Mouse (Mus musculus) layer of hippocampus, adult 18-20 months (tissue): Measurements from ENCODE around the gene Mrrf. TPM values are rescaled to one million over a fixed set of nuclear protein-coding genes. Genes with fewer than 3 reads are reported as not detected.

Experiments
- DNase-seq, 2 experiments: peaks; one replicate each; pipeline ENCODE4 v3.0.0; 2022; ENCODE audit warnings: low spot score in 2 of 2
- long read RNA-seq: library from polyadenylated mRNA; stranded (forward); transcript quantifications from one replicate; pipeline ENCODE4 v2.0.0, GENCODE M21; 2021
- total RNA-seq, 2 experiments: library from RNA; stranded (reverse); gene quantifications; 2 replicates each; pipeline ENCODE4 v1.2.3; 2021

The Mrrf gene
- 10 to 100 TPM; 17.0 to 20.2 TPM for total RNA-seq
- long read RNA-seq, transcript Mrrf-201 (7 exons, 2,623 nt) = major isoform, 11 of 19 reads
- long read RNA-seq, partial matches to known transcripts = 3 of 19 reads
- long read RNA-seq, other reads (novel, unspliced or antisense) = 5 of 19 reads

GRCm38 (mm10) chr2:36136300-36136941 lies at the start of gene Mrrf, which contains the start of gene Rbm18:
Mrrf (plus strand) TSS chr2:36136389.
Rbm18 (minus strand) TSS chr2:36136773.
- peak; percentile 88 to 94 for DNase-seq

- no peak for DNase-seq
Observed at GRCm38 (mm10) chr2:36089190-36089589, 47.0 kb upstream of the Mrrf start.

GRCm38 (mm10) chr2:36090853-36091741 lies 45.1 kb upstream of the Mrrf start:
- DNase-seq = no peak

- DNase-seq = no peak
Observed at GRCm38 (mm10) chr2:36092748-36093147, 43.4 kb upstream of the Mrrf start.

- no peak for DNase-seq
Observed at GRCm38 (mm10) chr2:36093301-36093700, 42.9 kb upstream of the Mrrf start.

GRCm38 (mm10) chr2:36093914-36094475 lies 42.2 kb upstream of the Mrrf start:
- DNase-seq = no peak

GRCm38 (mm10) chr2:36097129-36097815 lies 38.9 kb upstream of the Mrrf start:
- no peak for DNase-seq

- DNase-seq = no peak
Observed at GRCm38 (mm10) chr2:36098021-36098420, 38.2 kb upstream of the Mrrf start.

GRCm38 (mm10) chr2:36099739-36100138 lies 36.5 kb upstream of the Mrrf start:
- DNase-seq = no peak

- DNase-seq = no peak
Observed at GRCm38 (mm10) chr2:36101866-36102558, 34.2 kb upstream of the Mrrf start.

GRCm38 (mm10) chr2:36102559-36102946 lies 33.6 kb upstream of the Mrrf start:
- no peak for DNase-seq

GRCm38 (mm10) chr2:36103069-36103554 lies 33.1 kb upstream of the Mrrf start:
- no peak for DNase-seq

GRCm38 (mm10) chr2:36103555-36104367 lies 32.4 kb upstream of the Mrrf start:
- no peak for DNase-seq

- DNase-seq = no peak
Observed at GRCm38 (mm10) chr2:36104436-36104955, 31.7 kb upstream of the Mrrf start.

- no peak for DNase-seq
Observed at GRCm38 (mm10) chr2:36104956-36105741, 31.0 kb upstream of the Mrrf start, which contains the start of gene Lhx6. Lhx6 (minus strand) TSS chr2:36105408.

GRCm38 (mm10) chr2:36108615-36109014 lies 27.6 kb upstream of the Mrrf start:
- DNase-seq = no peak

- DNase-seq = no peak
Observed at GRCm38 (mm10) chr2:36112632-36113031, 23.6 kb upstream of the Mrrf start.

GRCm38 (mm10) chr2:36126795-36127429 lies 9.3 kb upstream of the Mrrf start:
- DNase-seq = no peak
